Mouse (Mus musculus) liver, adult 2 months (tissue): ENCODE measurements around the gene Snd1.

Experiments used
- CTCF ChIP-seq: fragments of 200-500 bp; IDR thresholded peaks from 2 replicates; pipeline ENCODE4 v1.5.1; 2011; ENCODE audit warnings: low read depth, low read length, control low read depth
- POLR2A ChIP-seq: fragments of 200-500 bp; IDR thresholded peaks from 2 replicates; pipeline ENCODE4 v1.6.1; 2011; ENCODE audit warnings: low read length, control low read depth; ENCODE audit not compliant: insufficient read depth; ENCODE audit errors: extremely low read depth

- TF ChIP-seq POLR2A (no peak), CTCF (no peak)
Observed at GRCm38 (mm10) chr6:28756306-28757018, 281.5 kb downstream of the Snd1 start.
